Mouse (Mus musculus) spleen, adult 2 months (tissue): ENCODE measurements around the gene Scgb1c1. TPM values are rescaled to one million over a fixed set of nuclear protein-coding genes. Genes with fewer than 3 reads are reported as not detected.
"Not testable (repeated sequence)": the region's sequence is repeated elsewhere in the genome, so short reads cannot be mapped to it uniquely, and the experiment has no call there.

Experiments used
- DNase-seq, 2 experiments: peaks; one replicate each; pipeline versions ENCODE4 v3.0.0 to v3.0.0-alpha.2; 2012 to 2021; ENCODE audit warnings: low spot score in 2 of 2, low read depth in 1 of 2
- H3K27ac ChIP-seq: fragments of 200-500 bp; 2 replicates; pipeline ENCODE4 v1.5.1; 2012; ENCODE audit warnings: low read length, inconsistent platforms; ENCODE audit not compliant: insufficient read depth
- H3K27me3 ChIP-seq: fragments of 200-500 bp; 2 replicates; pipeline ENCODE4 v1.6.1; 2012; ENCODE audit warnings: mild to moderate bottlenecking, moderate library complexity, low read length, inconsistent platforms; ENCODE audit not compliant: control insufficient read depth, insufficient read depth
- H3K36me3 ChIP-seq: fragments of 200-500 bp; 2 replicates; pipeline ENCODE4 v1.6.1; 2012; ENCODE audit warnings: mild to moderate bottlenecking, low read length, inconsistent platforms; ENCODE audit not compliant: control insufficient read depth, insufficient read depth
- H3K4me1 ChIP-seq: fragments of 200-500 bp; 2 replicates; pipeline ENCODE4 v1.6.1; 2011; ENCODE audit warnings: inconsistent platforms; ENCODE audit not compliant: control insufficient read depth, insufficient read depth, insufficient read length
- H3K4me3 ChIP-seq: fragments of 200-500 bp; 2 replicates; pipeline ENCODE4 v1.5.1; 2011; ENCODE audit warnings: mild to moderate bottlenecking, inconsistent platforms; ENCODE audit not compliant: insufficient read depth, insufficient read length; ENCODE audit errors: extremely low read depth
- CTCF ChIP-seq: fragments of 200-500 bp; IDR thresholded peaks from 2 replicates; pipeline ENCODE4 v1.5.1; 2011; ENCODE audit warnings: mild to moderate bottlenecking, inconsistent platforms; ENCODE audit not compliant: insufficient read depth, insufficient read length, insufficient replicate concordance; ENCODE audit errors: extremely low read depth
- POLR2A ChIP-seq: fragments of 200-500 bp; IDR thresholded peaks from 2 replicates; pipeline ENCODE4 v1.6.1; 2011; ENCODE audit warnings: low read depth, low read length, inconsistent platforms
- WGBS: fragments of 180-500 bp; shearing (Covaris S2); methylation state at CpG from one replicate; pipeline ENCODE4 v1.1.7; 2018; 5-methylcytosine and 5-hydroxymethylcytosine counted together
- polyA plus RNA-seq: library from polyadenylated mRNA; depleted of rRNA; stranded (reverse); fragments of >200 nt; gene quantifications from 2 replicates; pipeline ENCODE4 v1.2.3, GENCODE M21; 2012; rRNA removed

Gene Scgb1c1
- polyA plus RNA-seq, 1 experiment: 0.25 TPM

- WGBS: 6% methylated on average over 8 of the region's 8 CpGs
- Histone ChIP-seq H3K36me3 (peaks cover 3% of the 10 kb centered on the region; the same call in 1 of the 2 replicates), H3K4me3 (peak overlapping the region; percentile 26), H3K4me1 (peaks cover 13% of the 10 kb centered on the region; the same call in 1 of the 2 replicates), H3K27me3 (no peaks in the 10 kb centered on the region), H3K27ac (no peak overlapping the region)
- DNase-seq: no peak
- TF ChIP-seq POLR2A (no peak), CTCF (no peak)
Measured at GRCm38 (mm10) chr7:140880865-140881515, 35.6 kb downstream of the Scgb1c1 start.

GRCm38 (mm10) chr7:140881696-140882468 lies 36.5 kb downstream of the Scgb1c1 start, which contains the start of the genes Psmd13 and Sirt3:
Gene Psmd13, plus strand, starts transcription at chr7:140881968.
Gene Sirt3, minus strand, starts transcription at chr7:140882309.
- H3K36me3 ChIP-seq: peaks cover 6% of the 10 kb centered on the region
- H3K4me1 ChIP-seq: peaks cover 13% of the 10 kb centered on the region; the same call in 1 of the 2 replicates
- H3K27me3 ChIP-seq: no peaks in the 10 kb centered on the region
- H3K4me3 ChIP-seq: peak within 1 kb of the TSS; percentile 82
- DNase-seq: peak; percentile 87 to 95
- TF ChIP-seq CTCF: no peak
- TF ChIP-seq POLR2A: peak; percentile 33; the same call in 1 of the 2 replicates
- under 1% methylated on average over 59 of the region's 59 CpGs for WGBS
- peak within 1 kb of the TSS; percentile 71 for H3K27ac ChIP-seq

GRCm38 (mm10) chr7:140882469-140882803 lies 37.1 kb downstream of the Scgb1c1 start:
- no peak for DNase-seq
- Histone ChIP-seq H3K4me3 (peak overlapping the region; percentile 82), H3K4me1 (peaks cover 12% of the 10 kb centered on the region; the same call in 1 of the 2 replicates), H3K36me3 (peaks cover 10% of the 10 kb centered on the region), H3K27me3 (no peaks in the 10 kb centered on the region), H3K27ac (peak overlapping the region; percentile 68)
- TF ChIP-seq POLR2A (no peak), CTCF (no peak)
- WGBS: 0% methylated on average over 12 of the region's 12 CpGs

- H3K4me1 ChIP-seq, H3K27me3 ChIP-seq, H3K4me3 ChIP-seq, DNase-seq, H3K27ac ChIP-seq: not testable (repeated sequence)
- 97% methylated on average over 16 of the region's 16 CpGs for WGBS
- H3K36me3 ChIP-seq: peaks cover 41% of the 10 kb centered on the region
Measured at GRCm38 (mm10) chr7:140890636-140891035, 45.3 kb downstream of the Scgb1c1 start.

- Histone ChIP-seq H3K36me3 (peaks cover 34% of the 10 kb centered on the region), H3K27ac (no peak overlapping the region), H3K4me3 (no peak overlapping the region), H3K4me1 (no peaks in the 10 kb centered on the region), H3K27me3 (no peaks in the 10 kb centered on the region)
- DNase-seq: no peak
- 93% methylated on average over 7 of the region's 7 CpGs for WGBS
- no peak for TF ChIP-seq POLR2A
- no peak for TF ChIP-seq CTCF
Measured at GRCm38 (mm10) chr7:140894031-140894430, 48.7 kb downstream of the Scgb1c1 start.

GRCm38 (mm10) chr7:140894611-140895010 lies 49.3 kb downstream of the Scgb1c1 start:
- H3K4me3 ChIP-seq: no peak overlapping the region
- TF ChIP-seq CTCF (no peak), POLR2A (no peak)
- no peak overlapping the region for H3K27ac ChIP-seq
- no peaks in the 10 kb centered on the region for H3K4me1 ChIP-seq
- 92% methylated on average over 3 of the region's 3 CpGs for WGBS
- H3K27me3 ChIP-seq: no peaks in the 10 kb centered on the region
- no peak for DNase-seq
- peaks cover 30% of the 10 kb centered on the region for H3K36me3 ChIP-seq

Other genes with a start within 250 kb of the Scgb1c1 start
- gene Olfr46, start 244.3 kb upstream of the Scgb1c1 start, polyA plus RNA-seq: not detected in 2 replicates
- gene Olfr61, start 216.6 kb upstream of the Scgb1c1 start, polyA plus RNA-seq: not detected in 2 replicates
- not detected in 2 replicates for gene Olfr53, start 199.1 kb upstream of the Scgb1c1 start, polyA plus RNA-seq
- not detected in 2 replicates for gene Olfr539, start 185.6 kb upstream of the Scgb1c1 start, polyA plus RNA-seq
- not detected in 2 replicates for gene Olfr45, start 163.6 kb upstream of the Scgb1c1 start, polyA plus RNA-seq
- gene Olfr541, start 148.3 kb upstream of the Scgb1c1 start, polyA plus RNA-seq: not detected in 2 replicates
- gene Cyp2e1, start 81.8 kb upstream of the Scgb1c1 start, polyA plus RNA-seq: 0.36 and 1.3 TPM in 2 replicates
- gene Syce1, start 57.7 kb upstream of the Scgb1c1 start, polyA plus RNA-seq: 0.07 and 0.11 TPM in 2 replicates
- gene Zfp941, start 23.4 kb upstream of the Scgb1c1 start, polyA plus RNA-seq: not detected in 2 replicates
- gene Urah, start 10.5 kb upstream of the Scgb1c1 start, polyA plus RNA-seq: 1.1 and 1.5 TPM in 2 replicates
- not detected in 2 replicates for gene Odf3, start 2.3 kb downstream of the Scgb1c1 start, polyA plus RNA-seq
- not detected in 2 replicates for gene Gm45785, start 10.8 kb downstream of the Scgb1c1 start, polyA plus RNA-seq
- 104 and 117 TPM in 2 replicates for gene Ric8a, start 11.4 kb downstream of the Scgb1c1 start, polyA plus RNA-seq
- 16.9 and 19.0 TPM in 2 replicates for gene Bet1l, start 12.0 kb downstream of the Scgb1c1 start, polyA plus RNA-seq
- gene Psmd13, start 36.4 kb downstream of the Scgb1c1 start, polyA plus RNA-seq: 39.6 and 43.0 TPM in 2 replicates
- gene Sirt3, start 36.8 kb downstream of the Scgb1c1 start, polyA plus RNA-seq: 13.3 and 15.0 TPM in 2 replicates
- gene Cox8b, start 54.9 kb downstream of the Scgb1c1 start, polyA plus RNA-seq: not detected in 2 replicates
- gene Nlrp6, start 75.4 kb downstream of the Scgb1c1 start, polyA plus RNA-seq: 0.12 and 0.32 TPM in 2 replicates
- 21.2 and 26.0 TPM in 2 replicates for gene Pgghg, start 95.8 kb downstream of the Scgb1c1 start, polyA plus RNA-seq
- gene Ifitm5, start 104.7 kb downstream of the Scgb1c1 start, polyA plus RNA-seq: 1.2 and 1.3 TPM in 2 replicates
- not detected in 2 replicates for gene Gm45717, start 110.4 kb downstream of the Scgb1c1 start, polyA plus RNA-seq
- gene Ifitm2, start 110.4 kb downstream of the Scgb1c1 start, polyA plus RNA-seq: 279 and 436 TPM in 2 replicates
- 159 and 265 TPM in 2 replicates for gene Ifitm1, start 121.7 kb downstream of the Scgb1c1 start, polyA plus RNA-seq
- gene Ifitm3, start 165.2 kb downstream of the Scgb1c1 start, polyA plus RNA-seq: 177 and 277 TPM in 2 replicates
- 25.5 and 45.9 TPM in 2 replicates for gene Ifitm6, start 172.4 kb downstream of the Scgb1c1 start, polyA plus RNA-seq
- not detected in 2 replicates for gene Gm17387, start 183.6 kb downstream of the Scgb1c1 start, polyA plus RNA-seq
- gene B4galnt4, start 215.6 kb downstream of the Scgb1c1 start, polyA plus RNA-seq: 0.79 and 1.9 TPM in 2 replicates
- 30.1 and 36.7 TPM in 2 replicates for gene Pkp3, start 232.7 kb downstream of the Scgb1c1 start, polyA plus RNA-seq